Mouse (Mus musculus): ENCODE measurements at regions not wholly inside any gene's neighbourhood (a gene's known extent, or its start where the extent isn't known, plus 50 kb on each side); places are given as distances from the start of the nearest gene placed in this dataset.

GRCm38 (mm10) chr8:44656031-44656430 is 279.2 kb upstream of the Fat1 start:
- no peak for DNase-seq

- no peak for DNase-seq
Observed at GRCm38 (mm10) chr8:44656470-44656869, 278.8 kb upstream of the Fat1 start.

GRCm38 (mm10) chr8:44661696-44662095 is 273.6 kb upstream of the Fat1 start:
- no peak for DNase-seq

- no peak for DNase-seq
Observed at GRCm38 (mm10) chr8:44687126-44687525, 248.1 kb upstream of the Fat1 start.

GRCm38 (mm10) chr8:44689837-44690592 is 245.2 kb upstream of the Fat1 start:
- DNase-seq = no peak

- no peak for DNase-seq
Observed at GRCm38 (mm10) chr8:44690593-44690950, 244.7 kb upstream of the Fat1 start.

- DNase-seq = no peak
Observed at GRCm38 (mm10) chr8:44691140-44691539, 244.1 kb upstream of the Fat1 start.

- DNase-seq = no peak
Observed at GRCm38 (mm10) chr8:44692036-44692688, 243.1 kb upstream of the Fat1 start.

GRCm38 (mm10) chr8:44694861-44695260 is 240.4 kb upstream of the Fat1 start:
- no peak for DNase-seq

GRCm38 (mm10) chr8:44696066-44696853 is 239.0 kb upstream of the Fat1 start:
- DNase-seq = no peak

GRCm38 (mm10) chr8:44699384-44700105 is 235.7 kb upstream of the Fat1 start:
- no peak for DNase-seq

- DNase-seq = no peak
Observed at GRCm38 (mm10) chr8:44704595-44705265, 230.5 kb upstream of the Fat1 start.

GRCm38 (mm10) chr8:44708659-44709170 is 226.5 kb upstream of the Fat1 start:
- no peak for DNase-seq

GRCm38 (mm10) chr8:44709171-44709940 is 225.9 kb upstream of the Fat1 start:
- no peak for DNase-seq

GRCm38 (mm10) chr8:44734577-44734976 is 200.7 kb upstream of the Fat1 start:
- DNase-seq = no peak

GRCm38 (mm10) chr8:44735801-44736200 is 199.4 kb upstream of the Fat1 start:
- DNase-seq = no peak

- no peak for DNase-seq
Observed at GRCm38 (mm10) chr8:44743353-44743752, 191.9 kb upstream of the Fat1 start.

GRCm38 (mm10) chr8:44744991-44745658 is 190.1 kb upstream of the Fat1 start:
- DNase-seq = no peak

GRCm38 (mm10) chr8:44758727-44759126 is 176.5 kb upstream of the Fat1 start:
- DNase-seq = no peak

- DNase-seq = no peak
Observed at GRCm38 (mm10) chr8:44762731-44763130, 172.5 kb upstream of the Fat1 start.

- no peak for DNase-seq
Observed at GRCm38 (mm10) chr8:44765194-44765593, 170.1 kb upstream of the Fat1 start.
